Mouse (Mus musculus): ENCODE data around the gene Fam118a.
A peak's percentile ranks its signal among the peaks of the same experiment; 100 is the strongest.

Fam118a gene

GRCm38 (mm10) chr15:85028648-85029047, at the start of gene Fam118a:
Gene Fam118a, plus strand, starts transcription at chr15:85028948.
- DNase-seq: peak; percentile 85

GRCm38 (mm10) chr15:84981609-84982313, 47.0 kb upstream of the Fam118a start:
- DNase-seq: peak; percentile 97

DNA sequence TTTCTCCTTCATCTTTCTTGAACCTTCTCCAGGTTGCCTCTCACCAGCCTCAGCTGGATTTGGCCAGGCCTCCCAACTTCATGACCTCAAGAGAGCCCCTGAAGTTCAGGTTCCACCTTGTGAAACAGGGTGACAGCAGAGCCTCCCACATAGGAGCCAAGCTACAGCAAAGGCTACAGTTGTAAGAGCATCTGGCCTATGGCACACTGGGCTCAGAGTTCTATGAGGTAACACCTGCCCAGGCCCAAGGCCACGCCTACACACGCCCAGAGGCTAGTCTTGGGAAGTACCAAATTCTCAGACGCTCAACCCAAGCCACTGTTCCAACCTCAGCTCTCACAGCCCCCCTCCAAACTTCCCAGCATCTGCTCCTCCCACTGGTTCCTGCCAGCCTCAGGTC, 45.9 kb upstream of the Fam118a start:
- no peak for DNase-seq

DNA sequence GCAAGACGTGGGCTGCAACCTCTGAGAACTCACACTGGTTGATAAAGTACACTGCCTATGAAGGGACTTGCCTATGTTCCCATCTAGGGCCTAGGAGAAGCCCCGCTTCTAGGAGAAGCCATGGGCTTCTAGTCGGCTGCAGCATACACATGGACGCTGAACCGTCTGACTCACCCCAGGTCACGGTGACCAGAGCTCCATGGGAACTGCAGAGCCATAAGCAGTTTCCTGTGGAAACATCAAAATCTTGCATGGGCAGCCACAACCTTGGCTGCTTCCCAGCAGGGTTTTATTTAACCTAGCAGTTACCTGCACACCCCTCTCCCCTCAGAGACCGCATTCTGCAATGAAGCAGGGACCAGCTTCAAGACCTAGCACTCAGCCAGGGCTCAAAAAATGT, 45.0 kb upstream of the Fam118a start:
- no peak for DNase-seq

GRCm38 (mm10) chr15:84985516-84986160, 43.1 kb upstream of the Fam118a start:
- DNase-seq: peak; percentile 96

GRCm38 (mm10) chr15:84986171-84987019, 42.4 kb upstream of the Fam118a start:
- DNase-seq: peak; percentile 92

DNA sequence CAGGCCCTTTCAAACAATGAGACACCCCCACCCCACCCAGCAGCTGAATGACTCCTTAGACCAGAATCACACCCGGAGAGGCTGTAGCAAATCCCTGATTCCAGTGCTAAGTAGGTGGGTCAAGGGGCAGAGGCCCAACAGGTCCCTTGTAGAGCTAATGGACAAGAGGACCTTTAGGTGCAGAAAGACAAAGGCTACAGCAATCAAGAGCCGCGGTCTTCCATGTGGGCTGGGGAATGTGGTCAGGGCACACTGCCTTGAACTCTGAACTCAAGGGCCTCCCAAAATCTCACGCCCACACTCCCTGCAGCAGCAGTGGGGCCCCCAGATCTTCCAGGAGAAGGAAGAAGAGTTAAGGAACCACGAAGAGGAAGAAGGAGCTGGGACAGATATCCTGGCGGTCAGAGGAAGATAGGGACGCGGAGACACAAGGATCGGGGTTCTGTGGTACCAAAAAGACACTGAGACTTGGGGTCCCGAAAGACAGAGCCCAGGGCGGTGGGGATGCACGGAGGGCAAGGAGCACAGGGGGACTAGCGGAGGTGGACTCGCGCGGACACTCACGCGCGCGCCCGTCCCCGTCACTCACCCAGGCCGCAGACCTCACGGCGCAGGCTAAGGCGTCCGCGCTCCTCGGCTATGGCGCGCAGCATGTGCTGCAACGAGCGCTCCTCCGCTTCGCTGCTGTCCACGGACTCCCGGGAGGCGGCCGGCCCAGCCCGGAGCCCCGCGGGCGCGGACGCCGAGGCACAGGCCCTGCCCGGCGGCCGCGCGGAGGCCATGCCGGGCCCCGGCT, 41.5 kb upstream of the Fam118a start:
- peak; percentile 96 for DNase-seq

DNA sequence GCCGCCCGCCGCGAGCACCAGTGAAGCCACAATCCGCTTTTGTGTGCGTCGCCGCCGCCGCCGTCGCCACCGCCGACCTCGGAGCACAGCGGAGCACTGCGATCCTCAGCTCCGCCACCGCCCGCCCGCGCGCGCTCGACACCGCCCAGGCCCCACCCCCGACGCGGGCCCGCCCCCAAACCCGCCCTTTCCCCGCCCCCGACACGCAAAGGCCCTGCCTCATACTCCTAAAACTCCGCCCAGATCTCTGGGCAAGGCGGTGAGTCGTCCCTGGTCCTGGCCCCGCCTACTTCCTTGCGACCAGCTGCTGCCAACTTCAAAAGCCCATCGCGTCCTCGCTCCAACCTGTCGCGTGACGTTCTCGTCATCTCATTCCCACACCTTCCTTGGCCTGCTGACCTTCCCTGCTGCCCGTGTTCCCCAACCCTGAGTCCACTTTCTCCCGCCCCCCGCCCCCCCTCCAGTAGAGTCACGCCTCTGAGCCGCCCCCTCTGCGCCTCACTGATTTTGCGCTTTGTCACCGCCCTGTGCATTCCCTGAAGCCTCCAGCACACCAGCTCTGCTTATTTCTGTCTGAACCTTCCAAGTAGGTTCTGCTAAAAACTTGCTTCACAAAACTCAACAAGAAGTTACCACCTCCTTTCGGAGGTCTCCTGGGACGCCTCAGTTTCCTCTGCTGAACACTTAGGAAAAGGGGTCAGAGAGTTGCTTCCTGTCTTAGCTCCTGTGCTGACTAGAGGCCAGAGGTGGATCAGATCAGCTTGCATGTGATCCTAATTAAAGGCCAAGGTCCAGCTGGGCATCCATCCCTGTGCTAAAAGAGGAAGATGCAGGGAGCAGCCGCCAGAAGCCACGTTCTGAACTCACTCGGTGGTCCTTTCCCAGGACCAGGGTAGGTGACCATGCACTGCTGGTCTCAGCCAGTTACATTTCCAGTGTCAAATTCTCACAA, 40.6 kb upstream of the Fam118a start, which contains the start of gene 5031439G07Rik:
5031439G07Rik (minus strand) TSS at position 678 of the 952 bp plus-strand sequence.
- DNase-seq: peak; percentile 99

- DNase-seq: peak; percentile 89
Observed at GRCm38 (mm10) chr15:84989098-84989497, 39.6 kb upstream of the Fam118a start.

DNA sequence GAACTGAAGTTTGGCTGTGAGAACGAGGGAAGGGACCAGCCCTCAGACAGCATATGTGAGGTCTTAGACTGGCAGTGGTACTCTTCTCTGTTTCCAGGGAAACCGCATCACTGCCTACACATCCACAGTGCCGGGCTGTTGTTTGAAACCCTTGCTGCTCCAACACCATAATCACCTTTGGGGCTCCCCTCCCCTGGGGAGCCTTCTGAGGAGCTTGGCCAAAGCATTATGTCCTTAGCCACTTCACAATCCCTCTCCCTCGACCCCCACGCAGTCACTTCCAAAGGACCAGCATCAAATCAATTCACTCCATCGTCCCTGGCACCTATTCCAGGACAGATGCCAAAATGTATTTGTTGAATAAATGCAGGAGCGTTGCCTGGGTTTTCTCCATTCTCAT, 39.0 kb upstream of the Fam118a start:
- no peak for DNase-seq

- peak; percentile 95 for DNase-seq
Observed at GRCm38 (mm10) chr15:84994498-84994897, 34.2 kb upstream of the Fam118a start.

DNA sequence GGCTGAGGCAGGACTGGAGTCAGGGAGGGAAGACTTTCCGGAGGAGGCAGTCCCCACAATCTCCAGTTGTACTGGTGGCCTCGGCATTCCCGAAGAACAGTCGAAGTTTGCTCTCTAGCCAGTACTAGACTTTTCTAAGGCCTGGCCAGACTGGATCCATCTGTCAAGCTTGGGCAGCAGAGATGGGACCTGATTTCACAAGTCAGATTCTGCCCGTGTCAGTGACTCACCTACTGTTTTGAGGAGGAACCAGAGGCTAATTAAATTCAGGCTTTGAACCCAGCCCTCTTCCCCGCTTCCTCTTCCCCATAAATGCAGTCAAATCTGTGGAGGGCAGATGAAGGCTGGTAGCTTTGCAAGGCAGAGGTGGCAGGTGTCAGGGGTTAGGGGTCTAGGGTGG, 33.7 kb upstream of the Fam118a start:
- peak; percentile 93 for DNase-seq

- peak; percentile 95 for DNase-seq
Observed at GRCm38 (mm10) chr15:84995967-84996366, 32.8 kb upstream of the Fam118a start.

DNA sequence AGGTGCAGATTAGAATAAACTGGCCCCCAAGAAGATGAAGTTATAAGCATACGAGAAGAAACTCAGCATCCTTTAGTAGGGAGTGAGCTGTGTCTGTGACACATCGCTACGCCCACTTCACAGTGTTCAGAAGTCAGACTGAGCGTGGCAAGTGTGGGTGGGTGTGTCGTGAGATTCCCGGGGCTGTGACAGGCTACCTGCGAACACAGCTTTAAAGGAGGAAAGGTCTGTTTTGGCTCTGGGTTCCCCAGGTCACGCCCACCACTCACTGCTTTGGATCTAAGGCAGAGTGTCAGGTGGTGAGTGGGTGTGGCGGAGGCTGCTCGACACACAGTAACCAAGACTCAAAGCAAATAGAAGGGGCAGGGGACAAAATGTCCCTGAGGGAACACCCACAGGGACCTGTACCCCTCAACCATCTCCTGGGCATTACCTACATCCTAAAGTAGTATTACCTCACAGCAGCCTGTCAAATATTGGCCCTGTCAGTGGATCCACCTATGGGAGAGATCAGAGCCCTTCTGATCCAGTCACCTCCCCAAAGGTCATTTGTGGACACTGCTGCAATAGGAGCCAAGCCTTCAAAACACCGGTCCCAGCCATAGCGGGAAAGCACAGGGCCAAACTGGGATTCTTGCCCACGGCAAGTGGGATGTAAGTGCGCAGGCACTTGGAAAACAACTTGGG, 30.8 kb upstream of the Fam118a start:
- DNase-seq: no peak

DNA sequence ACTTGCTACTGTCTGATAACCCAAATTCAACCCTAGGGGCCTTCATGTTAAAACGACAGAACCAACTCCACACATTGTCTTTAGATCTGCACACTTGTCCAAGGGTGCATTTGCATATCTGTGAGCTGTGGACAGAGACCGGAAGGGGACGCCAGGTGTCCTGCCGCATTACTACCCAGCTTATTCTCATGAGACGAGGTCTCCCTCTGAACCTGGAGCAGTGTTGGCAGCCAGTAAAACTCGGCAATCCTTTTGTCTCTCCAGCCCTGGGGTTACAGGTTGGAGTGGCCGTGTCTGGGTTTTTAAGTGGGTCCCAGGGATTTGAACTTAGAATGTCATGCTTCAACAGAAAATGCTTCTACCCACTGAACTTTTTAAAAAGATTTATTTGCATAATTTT, 28.8 kb upstream of the Fam118a start:
- DNase-seq: no peak

GRCm38 (mm10) chr15:85000984-85001982, 27.5 kb upstream of the Fam118a start:
- peak; percentile 95 for DNase-seq

- no peak for DNase-seq
Observed at GRCm38 (mm10) chr15:85009666-85010065, 19.1 kb upstream of the Fam118a start.

- DNase-seq: no peak
Observed at GRCm38 (mm10) chr15:85011895-85012661, 16.7 kb upstream of the Fam118a start.

DNA sequence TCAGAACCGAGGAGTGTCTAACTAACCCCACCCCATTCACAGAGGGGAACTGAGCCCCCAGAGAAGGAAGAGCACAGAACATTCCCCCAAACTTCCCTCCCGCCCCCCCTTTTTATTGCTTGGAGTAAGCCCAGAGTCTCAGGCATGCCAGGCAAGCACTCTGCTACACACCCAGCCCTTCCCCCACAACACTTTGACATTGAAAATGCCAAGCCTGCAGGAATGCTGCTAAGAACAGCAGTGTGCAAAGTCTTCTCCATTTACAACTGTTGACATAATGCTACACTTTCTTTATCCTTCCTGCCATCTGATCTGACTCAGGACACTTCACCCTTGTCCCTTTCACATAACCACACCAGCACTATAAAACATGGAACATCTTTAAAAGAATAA, 16.1 kb upstream of the Fam118a start:
- DNase-seq: no peak

All from heart, adult 11 months (tissue).